Mouse (Mus musculus) heart, adult 2 months (tissue): ENCODE data around the gene Suds3.

Source experiments
- CTCF ChIP-seq: fragments of 200-600 bp; IDR thresholded peaks from 2 replicates; pipeline ENCODE4 v1.8.1; 2022; ENCODE audit warnings: antibody characterized with exemption, mild to moderate bottlenecking, moderate library complexity
- EP300 ChIP-seq: fragments of 200-500 bp; IDR thresholded peaks from 2 replicates; pipeline ENCODE4 v1.6.1; 2011; ENCODE audit warnings: low read depth, low read length, control low read depth; ENCODE audit not compliant: insufficient read depth
- POLR2A ChIP-seq: fragments of 200-500 bp; IDR thresholded peaks from 2 replicates; pipeline ENCODE4 v1.6.1; 2011; ENCODE audit warnings: mild to moderate bottlenecking, low read depth, low read length, control low read depth; ENCODE audit not compliant: insufficient read depth

- TF ChIP-seq CTCF (no peak), EP300 (no peak), POLR2A (no peak)
Observed at GRCm38 (mm10) chr5:117120489-117121466, 4.9 kb upstream of the Suds3 start.
